Mouse (Mus musculus) small intestine, adult 2 months (tissue): ENCODE data around the gene Iqgap3. TPM values are rescaled to one million over a fixed set of nuclear protein-coding genes. Genes with fewer than 3 reads are reported as not detected.

Source experiments
- H3K27ac ChIP-seq: fragments of 200-500 bp; 2 replicates; pipeline ENCODE4 v1.5.1; 2012; ENCODE audit warnings: low read depth, low read length, control low read depth, inconsistent platforms; ENCODE audit not compliant: insufficient read depth
- H3K27me3 ChIP-seq: fragments of 200-500 bp; 2 replicates; pipeline ENCODE4 v1.6.1; 2012; ENCODE audit warnings: mild to moderate bottlenecking, moderate library complexity, low read length, inconsistent platforms; ENCODE audit not compliant: control insufficient read depth, insufficient read depth
- H3K36me3 ChIP-seq: fragments of 200-500 bp; 2 replicates; pipeline ENCODE4 v1.6.1; 2012; ENCODE audit warnings: mild to moderate bottlenecking, low read length, control low read depth, inconsistent platforms; ENCODE audit not compliant: control insufficient read depth, insufficient read depth
- H3K4me1 ChIP-seq: fragments of 200-500 bp; 2 replicates; pipeline ENCODE4 v1.6.1; 2012; ENCODE audit warnings: low read length, inconsistent platforms, mixed read lengths; ENCODE audit not compliant: control insufficient read depth, insufficient read depth, insufficient read length
- H3K4me3 ChIP-seq: fragments of 200-500 bp; 2 replicates; pipeline ENCODE4 v1.5.1; 2012; ENCODE audit warnings: low read depth, mild to moderate bottlenecking, control low read depth, inconsistent platforms, low read length, moderate library complexity
- CTCF ChIP-seq: fragments of 200-500 bp; IDR thresholded peaks from 2 replicates; pipeline ENCODE4 v1.5.1; 2012; ENCODE audit warnings: low read depth, mild to moderate bottlenecking, control low read depth, inconsistent platforms, low read length, moderate library complexity, mixed read lengths; ENCODE audit not compliant: insufficient replicate concordance, insufficient read length; ENCODE audit errors: extremely low read depth
- POLR2A ChIP-seq: fragments of 200-500 bp; IDR thresholded peaks from 2 replicates; pipeline ENCODE4 v1.6.1; 2012; ENCODE audit warnings: low read depth, mild to moderate bottlenecking, control low read depth, inconsistent platforms, low read length, moderate library complexity
- WGBS: fragments of 180-500 bp; shearing (Covaris S2); methylation state at CpG from one replicate; pipeline ENCODE4 v1.1.7; 2018; 5-methylcytosine and 5-hydroxymethylcytosine counted together
- polyA plus RNA-seq: library from polyadenylated mRNA; depleted of rRNA; stranded (reverse); fragments of >200 nt; gene quantifications from 2 replicates; pipeline ENCODE4 v1.2.3, GENCODE M21; 2012

Iqgap3 gene
- polyA plus RNA-seq, 1 experiment = 14.6 TPM

DNA sequence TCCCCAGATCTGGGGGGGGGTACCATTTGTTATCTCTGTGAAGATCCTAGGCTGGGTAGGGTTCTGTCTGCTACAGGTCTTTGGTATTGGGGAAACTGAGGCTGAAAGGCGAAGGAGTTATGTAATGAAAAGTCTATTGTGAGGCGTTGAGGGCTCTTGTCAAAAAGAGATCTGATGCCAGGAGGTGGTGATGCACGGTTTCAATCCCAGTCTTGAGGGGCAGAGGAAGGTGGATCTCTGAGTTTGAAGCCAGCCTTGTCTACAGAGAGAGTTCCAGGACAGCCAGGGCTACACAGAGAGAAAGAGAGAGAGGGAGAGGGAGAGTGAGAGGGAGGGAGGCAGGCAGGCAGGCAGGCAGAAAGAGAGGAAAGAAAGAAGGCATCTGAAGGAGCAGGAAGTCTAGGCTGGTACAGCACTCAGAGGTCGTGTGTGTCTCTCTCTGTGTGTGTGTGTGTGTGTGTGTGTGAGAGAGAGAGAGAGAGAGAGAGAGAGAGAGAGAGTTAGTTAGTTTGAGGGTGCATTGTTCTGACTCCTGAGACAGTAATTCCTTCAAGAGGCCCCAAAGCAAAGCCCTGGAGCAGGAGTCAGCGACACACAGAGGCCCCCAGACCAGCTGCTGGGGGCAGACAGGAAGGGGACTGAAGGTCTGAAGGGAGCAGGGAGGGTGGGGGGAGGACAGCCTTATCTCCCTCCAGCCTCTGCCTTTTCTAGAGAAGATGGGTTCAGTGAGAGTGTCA lies 64.8 kb downstream of the Iqgap3 start:
- no peaks in the 10 kb centered on the region for H3K27me3 ChIP-seq
- WGBS = 42% methylated on average over 5 of the region's 5 CpGs
- TF ChIP-seq CTCF (no peak), POLR2A (no peak)
- no peak overlapping the region for H3K4me3 ChIP-seq
- no peak overlapping the region for H3K27ac ChIP-seq
- no peaks in the 10 kb centered on the region for H3K36me3 ChIP-seq
- H3K4me1 ChIP-seq = peaks cover 74% of the 10 kb centered on the region

DNA sequence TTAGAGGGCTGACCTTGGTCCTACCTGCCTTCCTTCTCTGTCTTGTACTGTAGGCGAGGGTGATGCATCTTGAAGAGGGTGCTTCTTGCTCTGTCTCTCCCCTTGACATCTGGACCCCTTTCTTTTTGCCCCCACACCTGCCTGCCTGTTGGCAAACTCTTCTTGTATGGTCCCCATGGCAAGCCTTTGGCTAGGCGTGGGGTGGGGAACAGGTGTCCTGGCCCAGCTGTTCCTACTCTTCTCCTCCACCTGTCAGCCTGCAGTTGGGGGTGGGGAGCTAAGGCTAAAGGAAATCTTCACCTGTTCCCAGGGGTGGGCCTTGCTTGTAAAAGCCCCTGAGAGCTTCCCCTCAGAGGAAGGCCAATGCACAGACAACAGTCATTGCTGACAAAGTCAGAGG lies 65.7 kb downstream of the Iqgap3 start:
- WGBS = 75% methylated on average over 2 of the region's 2 CpGs
- peaks cover 81% of the 10 kb centered on the region for H3K4me1 ChIP-seq
- no peaks in the 10 kb centered on the region for H3K27me3 ChIP-seq
- H3K36me3 ChIP-seq = no peaks in the 10 kb centered on the region
- H3K4me3 ChIP-seq = no peak overlapping the region
- peak overlapping the region; percentile 81 for H3K27ac ChIP-seq
- TF ChIP-seq CTCF = no peak
- TF ChIP-seq POLR2A = no peak

DNA sequence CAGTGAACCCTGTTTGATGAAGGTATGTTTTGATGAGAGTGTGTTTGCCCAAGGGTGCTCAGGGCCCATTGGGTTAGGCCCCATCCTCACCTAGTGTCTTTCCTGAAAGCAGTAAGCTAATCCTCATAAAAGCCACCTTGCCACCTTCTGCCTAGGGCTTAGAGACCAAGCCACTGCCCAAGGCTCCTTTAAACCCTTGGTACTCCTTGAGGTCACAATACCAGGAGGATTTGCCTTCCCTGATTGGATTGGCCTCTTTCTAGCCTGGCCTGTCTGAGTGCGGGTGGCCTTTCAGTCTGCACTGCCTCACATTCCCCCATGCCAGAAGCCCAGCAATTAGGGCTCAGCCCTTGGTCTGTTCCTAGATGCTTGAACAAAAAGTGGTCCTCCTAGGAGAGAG lies 66.1 kb downstream of the Iqgap3 start:
- no peak overlapping the region for H3K4me3 ChIP-seq
- peak overlapping the region; percentile 81 for H3K27ac ChIP-seq
- TF ChIP-seq POLR2A (no peak), CTCF (no peak)
- H3K4me1 ChIP-seq = peaks cover 81% of the 10 kb centered on the region
- no peaks in the 10 kb centered on the region for H3K36me3 ChIP-seq
- 66% methylated on average over 1 of the region's 1 CpGs for WGBS
- no peaks in the 10 kb centered on the region for H3K27me3 ChIP-seq

DNA sequence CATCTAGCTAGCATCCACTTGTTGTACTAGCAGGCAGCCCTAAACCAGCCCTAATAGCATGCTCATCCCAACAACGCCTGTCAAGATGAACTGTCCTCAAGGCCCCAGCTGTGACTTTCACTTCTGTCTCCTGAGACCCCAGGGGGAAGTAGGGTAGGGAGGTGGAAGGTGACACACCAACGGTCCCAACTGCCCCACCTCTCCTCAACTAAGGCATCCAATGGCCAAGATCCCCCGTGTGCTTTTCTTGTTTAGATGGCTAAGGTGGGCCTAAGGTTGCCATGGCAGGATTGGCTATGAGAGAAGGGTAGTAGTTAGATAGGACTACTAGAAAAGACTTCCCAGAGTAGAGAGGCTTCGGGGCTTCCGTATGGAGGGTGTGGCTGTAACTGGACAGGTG lies 66.6 kb downstream of the Iqgap3 start:
- no peak overlapping the region for H3K4me3 ChIP-seq
- H3K27ac ChIP-seq = peak overlapping the region; percentile 81
- H3K4me1 ChIP-seq = peaks cover 82% of the 10 kb centered on the region
- H3K27me3 ChIP-seq = no peaks in the 10 kb centered on the region
- TF ChIP-seq CTCF = no peak
- WGBS = 51% methylated on average over 5 of the region's 5 CpGs
- no peaks in the 10 kb centered on the region for H3K36me3 ChIP-seq

DNA sequence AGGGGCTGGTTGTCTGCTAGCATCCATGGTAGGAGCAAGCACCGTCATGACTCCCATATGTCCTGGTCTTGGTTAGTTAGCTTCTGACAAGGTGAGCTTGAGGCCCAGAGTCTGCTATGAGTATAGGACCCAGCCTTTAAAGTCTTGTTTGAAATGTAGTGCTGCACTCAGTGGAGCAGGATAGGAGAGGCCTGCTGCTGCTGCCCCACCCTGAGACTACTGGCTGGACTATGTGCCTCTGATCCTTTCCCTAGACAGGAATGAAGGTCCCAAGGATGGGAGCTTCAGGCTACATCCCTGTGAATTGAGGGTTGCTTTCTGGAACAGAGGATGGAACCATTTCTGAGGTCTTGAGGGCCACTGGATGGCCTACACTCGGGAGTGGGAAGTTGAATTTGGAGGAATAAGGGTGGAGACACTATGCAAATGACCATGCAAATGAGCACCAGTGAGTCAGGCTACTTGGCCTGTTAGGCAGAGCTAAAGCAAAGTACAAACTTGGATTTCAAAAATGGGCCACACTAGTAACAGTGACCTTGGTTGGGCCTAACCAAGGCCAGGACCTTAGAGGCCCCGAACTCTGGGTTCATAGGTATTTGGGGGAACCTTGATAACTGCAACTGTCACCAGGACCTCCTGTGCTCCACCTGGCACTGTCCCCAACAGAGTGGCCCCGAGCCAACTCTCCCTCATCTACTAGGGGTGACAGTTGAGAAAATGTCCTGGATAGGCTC lies 67.2 kb downstream of the Iqgap3 start:
- peak overlapping the region; percentile 81 for H3K27ac ChIP-seq
- H3K4me1 ChIP-seq = peaks cover 81% of the 10 kb centered on the region
- no peak overlapping the region; the same call in 1 of the 2 replicates for H3K4me3 ChIP-seq
- WGBS = 18% methylated on average over 4 of the region's 4 CpGs
- no peak for TF ChIP-seq CTCF
- TF ChIP-seq POLR2A = no peak
- no peaks in the 10 kb centered on the region for H3K27me3 ChIP-seq
- no peaks in the 10 kb centered on the region for H3K36me3 ChIP-seq

DNA sequence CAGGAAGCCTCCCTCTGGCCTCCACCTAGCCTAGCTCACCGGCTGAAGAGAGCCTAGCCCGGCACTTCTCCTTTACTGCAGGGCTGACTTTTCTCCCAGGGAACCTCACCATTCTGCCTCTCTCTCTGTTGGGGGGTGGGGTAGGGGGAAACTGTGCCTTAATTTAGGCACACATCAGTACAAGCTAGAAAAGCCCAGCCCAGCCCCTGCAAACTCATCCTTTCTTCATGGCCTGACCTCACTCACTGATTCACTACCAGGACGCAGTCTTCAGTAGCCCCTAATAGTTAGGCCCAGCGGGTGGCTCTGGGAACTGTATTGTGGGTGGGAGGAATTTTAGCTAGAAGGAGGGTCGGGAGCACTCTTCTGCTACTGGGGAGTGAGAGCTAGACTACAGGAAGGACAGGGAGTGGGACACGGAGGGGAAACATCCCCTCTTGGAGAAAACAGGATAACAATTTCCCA lies 67.8 kb downstream of the Iqgap3 start:
- Histone ChIP-seq H3K27me3 (no peaks in the 10 kb centered on the region), H3K27ac (peak overlapping the region; percentile 81), H3K4me3 (no peak overlapping the region; the same call in 1 of the 2 replicates), H3K36me3 (no peaks in the 10 kb centered on the region), H3K4me1 (peaks cover 75% of the 10 kb centered on the region)
- WGBS = 26% methylated on average over 6 of the region's 6 CpGs
- TF ChIP-seq POLR2A (no peak; the same call in 1 of the 2 replicates), CTCF (no peak)

DNA sequence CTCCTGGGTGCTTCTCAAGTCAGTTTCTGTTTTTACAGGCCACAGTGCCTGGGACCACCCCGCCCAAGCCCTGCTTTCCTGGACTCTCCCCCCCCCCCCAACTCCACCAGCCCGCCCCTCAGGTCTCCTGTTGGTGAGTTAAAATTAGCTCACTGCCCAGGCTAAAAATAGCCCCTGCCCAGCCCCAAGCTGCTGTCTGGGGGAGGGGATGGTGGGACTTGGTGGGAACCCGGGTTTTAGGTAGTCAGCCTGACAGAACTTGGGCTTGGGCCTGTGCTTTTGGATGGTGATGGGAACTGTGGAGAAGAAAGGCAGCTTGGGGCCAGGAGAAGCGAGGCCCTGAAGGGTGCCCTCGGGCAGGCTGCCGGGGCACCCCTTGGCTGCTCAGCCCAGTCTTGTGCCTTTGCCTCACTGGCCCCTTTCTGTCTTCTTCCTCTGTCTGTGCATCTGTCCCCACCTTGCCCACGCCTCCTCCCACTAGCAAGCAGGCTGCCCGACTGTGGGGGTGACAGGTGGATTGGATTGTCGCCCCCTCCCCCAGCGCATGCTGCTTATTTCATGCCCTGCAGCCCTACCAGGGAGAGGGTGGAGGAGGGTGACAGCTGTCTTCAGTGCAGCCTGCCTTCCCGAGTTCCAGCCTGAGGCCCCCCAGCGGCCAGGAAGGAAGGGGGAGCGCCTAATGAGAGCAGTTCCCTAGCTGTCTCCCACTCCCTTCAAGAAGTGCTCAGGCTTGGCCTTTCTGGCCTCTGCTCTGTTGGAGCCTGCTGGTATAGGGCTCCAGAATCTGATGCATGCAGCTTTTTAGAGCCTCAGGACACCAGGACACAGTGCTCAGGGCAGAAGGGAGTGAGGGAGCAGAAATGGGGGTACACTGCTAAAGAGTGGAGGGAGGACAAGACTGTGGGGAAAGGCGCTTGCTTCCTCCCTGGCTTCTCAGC lies 68.6 kb downstream of the Iqgap3 start:
- peaks cover 68% of the 10 kb centered on the region for H3K4me1 ChIP-seq
- peak overlapping the region; percentile 81 for H3K27ac ChIP-seq
- no peaks in the 10 kb centered on the region for H3K27me3 ChIP-seq
- no peak overlapping the region for H3K4me3 ChIP-seq
- H3K36me3 ChIP-seq = no peaks in the 10 kb centered on the region
- TF ChIP-seq CTCF (no peak), POLR2A (no peak)
- WGBS = 46% methylated on average over 14 of the region's 14 CpGs
